Mouse (Mus musculus) induced T-regulatory cell, adult 2 months (primary cell): Measurements from ENCODE around the gene Tm9sf3.
"Not testable (repeated sequence)": the region's sequence is repeated elsewhere in the genome, so short reads cannot be mapped to it uniquely, and the experiment has no call there.

Experiments
- DNase-seq: peaks from one replicate; pipeline ENCODE4 v3.0.0-alpha.2; 2012; ENCODE audit warnings: low read depth

The Tm9sf3 gene

DNA sequence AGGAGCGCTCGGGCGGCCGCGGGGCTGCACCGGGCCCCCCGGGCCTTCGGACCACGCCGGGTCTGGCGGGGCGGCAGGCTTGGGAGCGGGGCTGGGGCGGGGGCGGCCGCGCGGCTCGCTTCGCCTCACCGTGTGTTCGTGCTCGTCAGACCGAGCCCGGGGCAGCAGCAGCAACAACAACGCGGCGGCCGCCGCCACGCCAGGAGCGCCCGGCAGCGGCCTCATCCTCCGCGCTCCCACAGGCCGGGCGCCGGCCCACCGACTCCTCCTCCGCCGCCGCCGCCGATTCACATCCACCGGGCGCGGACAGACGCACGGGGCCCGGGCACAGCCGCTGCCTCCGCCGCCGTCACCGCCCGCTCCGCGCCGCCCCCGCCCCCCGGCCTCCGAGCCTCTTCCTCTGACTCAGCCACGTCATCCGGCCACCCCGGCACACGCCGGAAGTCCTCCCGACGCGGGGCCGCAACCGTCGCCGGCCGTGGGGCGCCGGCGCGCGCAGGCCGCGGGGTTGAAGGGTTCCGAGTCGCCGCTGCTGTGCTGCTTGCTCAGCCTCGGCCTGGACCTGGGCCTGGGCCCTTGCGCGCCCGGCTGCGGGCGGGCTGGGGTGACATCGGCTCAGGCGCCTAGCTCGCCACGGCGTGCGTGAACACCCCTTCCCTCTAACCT lies at the start of gene Tm9sf3:
Tm9sf3 (minus strand) TSS at position 368 of the 666 bp plus-strand sequence.
- DNase-seq: peak; percentile 93

DNA sequence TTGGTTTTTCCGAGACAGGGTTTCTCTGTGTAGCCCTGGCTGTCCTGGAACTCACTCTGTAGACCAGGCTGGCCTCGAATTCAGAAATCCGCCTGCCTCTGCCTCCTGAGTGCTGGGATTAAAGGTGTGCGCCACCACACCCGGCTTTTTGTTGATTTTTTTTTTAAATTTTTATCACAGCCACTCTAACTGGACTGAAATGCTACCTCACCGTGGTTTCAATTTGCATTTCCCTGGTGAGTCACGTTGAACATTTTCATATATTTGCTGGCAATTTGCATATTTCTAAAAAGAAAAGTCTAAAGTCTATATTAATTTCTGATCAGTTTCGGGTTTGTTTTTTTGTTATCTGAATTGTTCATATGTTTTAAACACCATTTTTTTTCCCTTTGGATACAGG lies 48.8 kb upstream of the Tm9sf3 start:
- not testable (repeated sequence) for DNase-seq

DNA sequence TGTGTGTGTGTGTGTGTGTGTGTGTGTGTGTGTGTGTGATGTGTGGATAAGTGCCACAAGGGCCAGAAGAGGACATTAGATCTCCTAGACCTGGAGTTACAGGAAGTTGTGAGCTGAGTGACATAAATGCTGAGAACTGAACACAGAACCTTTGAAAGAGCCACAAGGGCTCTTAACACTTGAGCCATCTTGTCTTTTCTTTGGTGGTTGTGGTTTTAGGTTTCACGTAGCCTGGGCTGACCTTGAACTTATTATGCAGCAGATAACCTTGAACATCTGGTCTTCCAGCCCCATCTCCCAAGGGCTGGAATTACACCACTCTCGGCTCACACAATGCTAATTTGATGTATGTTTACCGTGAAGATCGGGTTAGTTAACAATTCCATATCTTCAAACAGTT lies 48.2 kb upstream of the Tm9sf3 start:
- no peak for DNase-seq

DNA sequence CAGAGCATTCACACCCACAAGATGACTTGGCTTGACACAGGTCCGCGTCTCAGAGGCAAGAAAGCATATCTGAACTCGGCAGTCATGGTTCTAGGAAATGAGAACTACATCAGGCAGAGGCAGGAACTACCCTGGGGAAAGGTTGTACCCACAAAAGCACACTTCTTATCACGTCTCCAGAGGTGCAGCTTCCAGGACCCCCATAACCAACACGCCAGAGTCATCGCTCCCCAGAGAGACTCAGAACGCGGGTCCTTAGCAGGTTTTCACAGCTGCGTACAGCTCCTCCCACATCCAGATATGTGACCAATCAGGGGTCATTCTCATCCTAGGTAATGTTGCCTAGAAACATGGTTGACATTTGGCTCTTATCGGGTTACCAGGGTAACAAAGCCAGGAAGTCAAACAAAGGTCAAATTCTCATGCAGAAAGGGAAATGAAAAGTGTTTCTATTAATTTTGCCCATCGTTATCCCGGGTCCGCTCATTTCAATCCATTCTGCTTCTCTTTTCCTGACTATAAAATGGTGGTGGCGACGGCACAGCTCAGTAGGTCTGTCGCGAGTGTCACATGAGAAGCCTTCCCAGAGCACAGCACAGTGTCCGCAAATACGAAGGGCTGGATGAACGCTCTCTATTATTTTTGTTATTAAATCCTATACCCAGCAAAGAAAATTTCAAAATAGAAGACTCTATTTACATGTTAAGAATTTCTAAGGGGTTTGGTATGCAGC lies 47.3 kb upstream of the Tm9sf3 start:
- DNase-seq: peak; percentile 78

GRCm38 (mm10) chr19:41303933-41304332 lies 40.1 kb upstream of the Tm9sf3 start:
- no peak for DNase-seq

- DNase-seq: no peak
Measured at GRCm38 (mm10) chr19:41303433-41303832, 39.6 kb upstream of the Tm9sf3 start.

GRCm38 (mm10) chr19:41301856-41302255 lies 38.1 kb upstream of the Tm9sf3 start:
- DNase-seq: no peak

GRCm38 (mm10) chr19:41299446-41299845 lies 35.6 kb upstream of the Tm9sf3 start:
- no peak for DNase-seq

GRCm38 (mm10) chr19:41290952-41291619 lies 27.3 kb upstream of the Tm9sf3 start:
- peak; percentile 54 for DNase-seq

GRCm38 (mm10) chr19:41288568-41288967 lies 24.8 kb upstream of the Tm9sf3 start:
- no peak for DNase-seq

DNA sequence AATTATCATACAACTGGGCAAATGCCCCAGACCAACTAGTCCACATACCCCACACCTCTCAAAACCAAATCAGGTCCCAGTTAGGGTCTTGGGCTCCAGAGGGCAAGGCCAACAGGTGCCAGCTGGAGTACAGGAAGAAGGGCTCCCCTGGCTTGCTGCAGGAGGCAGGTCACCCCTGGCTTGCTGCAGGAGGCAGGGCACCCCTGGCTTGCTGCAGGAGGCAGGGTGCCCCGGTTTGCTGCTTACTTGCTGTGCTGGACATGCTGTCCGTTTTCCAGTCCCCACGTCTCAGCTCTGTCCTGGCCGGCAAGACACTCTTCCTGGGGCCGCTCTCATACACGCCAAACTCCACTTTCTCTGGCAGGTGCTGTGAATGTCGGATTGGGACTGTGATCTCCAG lies 23.4 kb upstream of the Tm9sf3 start:
- no peak for DNase-seq

DNA sequence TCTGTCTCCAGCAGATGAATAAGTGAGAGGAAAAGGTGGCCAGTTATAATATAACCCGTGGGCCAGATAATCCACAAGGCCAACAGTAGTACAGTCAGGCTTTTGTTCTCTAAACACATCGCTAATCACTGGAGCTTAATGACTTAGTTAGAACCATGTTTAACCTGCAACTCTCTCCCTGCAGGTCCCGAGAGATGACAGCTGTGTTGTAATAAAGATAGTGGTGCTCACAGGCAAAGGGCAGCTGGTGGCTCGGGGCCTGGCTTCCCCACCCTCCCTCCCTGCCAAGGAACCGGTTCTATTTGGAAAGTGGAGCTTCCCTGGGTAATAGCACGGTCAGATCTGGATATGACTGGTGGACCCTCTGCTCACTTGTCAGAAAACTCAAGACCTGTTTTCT lies 20.7 kb upstream of the Tm9sf3 start:
- DNase-seq: no peak

DNA sequence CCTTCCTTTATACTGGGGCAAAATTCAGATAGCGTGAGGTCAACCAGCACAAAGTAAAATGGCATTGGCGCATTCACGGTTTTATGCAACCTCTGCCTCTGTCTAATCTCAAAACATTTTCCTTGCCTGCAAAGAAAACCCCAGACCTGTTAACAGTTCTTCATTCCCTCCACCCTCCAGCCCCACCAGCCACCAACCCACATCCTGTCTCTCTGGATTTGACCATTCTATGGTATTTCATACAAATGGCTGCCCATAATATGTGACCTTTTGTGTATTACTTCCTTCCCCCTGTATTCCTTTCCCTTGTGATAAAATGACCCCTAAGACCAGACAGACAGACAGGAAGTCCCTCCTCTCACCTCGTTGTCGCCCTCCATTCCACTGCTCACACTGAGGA lies 18.9 kb upstream of the Tm9sf3 start:
- peak; percentile 15 for DNase-seq

DNA sequence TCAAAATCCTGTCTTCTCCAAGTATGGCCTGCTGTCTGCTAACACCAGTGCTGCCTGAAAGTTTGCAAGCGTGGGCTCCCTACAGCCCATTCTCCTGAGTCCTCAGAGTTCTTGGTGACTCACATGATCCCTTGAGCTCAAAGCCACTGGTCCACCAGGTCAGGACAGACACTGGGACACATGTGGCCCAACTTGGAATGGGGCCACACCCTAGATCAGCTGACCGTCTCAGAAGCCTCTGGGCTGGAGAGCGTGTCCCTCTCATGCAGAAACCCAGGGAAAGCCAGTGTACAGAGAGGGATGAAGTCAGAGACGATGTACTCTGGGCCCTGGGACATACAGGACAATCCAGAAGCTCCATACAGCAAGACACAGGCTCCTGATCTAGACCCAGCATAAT lies 18.4 kb upstream of the Tm9sf3 start:
- no peak for DNase-seq

DNA sequence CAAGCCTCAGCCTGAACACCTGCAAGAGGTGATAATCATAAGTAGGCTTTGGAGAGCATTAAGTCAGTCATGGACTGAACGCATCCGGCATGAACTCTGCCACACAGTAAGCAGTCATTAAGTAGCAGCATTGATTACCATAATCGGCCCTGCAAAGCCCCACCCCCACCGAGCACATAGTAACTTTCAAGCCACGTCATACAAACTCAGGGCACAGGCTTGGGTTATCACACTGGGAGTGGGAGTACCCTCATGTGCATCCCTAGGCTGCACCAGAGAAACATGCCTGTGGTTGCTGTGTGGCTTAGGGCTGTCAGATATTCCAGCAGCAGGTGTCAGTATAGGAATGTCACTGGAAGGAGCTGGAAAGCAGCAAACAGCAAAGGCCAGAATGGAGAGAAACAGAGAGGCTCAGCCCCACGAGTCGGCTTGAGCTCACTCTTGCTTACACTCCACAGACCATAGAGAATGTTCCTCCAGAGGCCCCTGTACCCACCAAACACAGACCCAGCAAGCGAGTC lies 16.0 kb upstream of the Tm9sf3 start:
- DNase-seq: no peak

GRCm38 (mm10) chr19:41278606-41279005 lies 14.8 kb upstream of the Tm9sf3 start:
- DNase-seq: no peak

- DNase-seq: no peak
Measured at GRCm38 (mm10) chr19:41275588-41275987, 11.8 kb upstream of the Tm9sf3 start.

DNA sequence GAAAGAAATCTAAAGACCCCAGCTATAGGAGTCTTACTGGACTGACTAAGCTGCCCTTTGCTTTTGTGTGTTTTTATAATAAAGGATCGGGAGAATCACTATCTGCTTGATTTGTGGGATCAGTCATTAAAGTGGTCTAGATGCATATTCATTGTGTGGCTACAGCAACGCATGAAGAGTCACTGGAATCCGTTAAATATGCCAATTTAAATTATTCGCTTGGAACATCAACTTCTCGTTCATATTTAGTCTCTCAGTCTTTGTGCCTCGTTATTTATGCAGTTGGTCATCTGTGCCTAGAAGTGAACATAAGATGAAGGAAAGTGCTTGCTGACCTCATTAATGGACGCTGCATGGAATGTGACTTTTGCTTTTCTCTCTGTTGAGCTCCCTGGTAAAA lies 7.1 kb upstream of the Tm9sf3 start:
- DNase-seq: no peak

- no peak for DNase-seq
Measured at GRCm38 (mm10) chr19:41270151-41270727, 6.4 kb upstream of the Tm9sf3 start.

DNA sequence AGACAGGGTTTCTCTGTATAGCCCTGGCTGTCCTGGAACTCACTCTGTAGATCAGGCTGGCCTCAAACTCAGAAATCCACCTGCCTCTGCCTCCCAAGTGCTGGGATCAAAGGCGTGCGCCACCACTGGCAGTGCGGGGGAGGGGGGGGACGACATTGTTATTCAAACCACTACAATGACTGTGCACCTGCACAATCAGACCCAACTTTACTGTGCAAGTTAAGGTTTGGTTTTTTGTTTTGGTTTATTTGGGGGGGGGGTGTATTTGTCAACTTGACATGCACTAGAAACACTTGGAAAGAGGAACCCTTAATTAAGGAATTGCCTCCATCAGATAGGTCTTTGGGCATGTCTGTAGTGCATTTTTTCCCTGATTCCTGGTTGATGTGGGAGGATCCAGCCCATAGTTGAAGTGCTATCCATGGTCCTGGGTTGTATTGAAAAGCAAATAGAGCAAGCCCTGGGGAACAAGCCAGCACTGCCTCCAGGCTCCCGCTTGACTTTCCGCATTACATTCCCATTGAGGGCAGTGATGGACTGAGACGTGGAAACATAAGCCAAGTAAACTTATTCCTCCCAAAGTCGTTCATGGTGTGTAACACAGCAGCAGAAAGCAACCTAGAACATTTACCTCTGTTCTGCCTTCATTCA lies 2.6 kb upstream of the Tm9sf3 start:
- DNase-seq: no peak

DNA sequence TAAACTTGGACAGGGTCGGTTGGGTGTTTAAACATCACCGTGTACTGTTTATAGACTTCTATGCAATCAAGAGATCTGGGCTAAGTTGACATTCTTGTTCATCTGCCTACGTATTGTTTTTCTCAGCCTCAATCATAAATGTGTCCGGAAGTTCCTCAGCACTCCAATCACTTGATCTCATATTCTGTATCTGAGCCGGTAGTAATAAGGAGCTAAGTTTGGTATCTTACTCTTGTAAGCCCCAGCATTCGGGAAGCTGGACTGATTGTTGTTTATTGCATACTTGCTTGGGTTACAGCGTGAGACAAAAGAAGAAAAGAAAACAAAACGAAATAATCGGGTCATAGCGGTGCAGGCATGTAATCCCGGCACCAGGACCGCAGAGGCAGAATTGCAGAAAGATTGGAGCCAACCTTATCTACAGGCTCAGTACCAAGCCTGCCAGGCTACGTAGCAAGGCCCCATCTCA lies 568 bp upstream of the Tm9sf3 start:
- DNase-seq: peak; percentile 82
